Mouse (Mus musculus) thymus, adult 2 months (tissue): ENCODE measurements at regions not wholly inside any gene's neighbourhood (a gene's known extent, or its start where the extent isn't known, plus 50 kb on each side); places are given as distances from the start of the nearest gene placed in this dataset.

ENCODE experiments used
- DNase-seq: peaks from one replicate; pipeline ENCODE4 v3.0.0; 2021
- H3K27ac ChIP-seq: fragments of 200-500 bp; 2 replicates; pipeline ENCODE4 v1.5.1; 2012; ENCODE audit warnings: low read length, control low read depth; ENCODE audit not compliant: control insufficient read depth, insufficient read depth
- H3K27me3 ChIP-seq: fragments of 200-500 bp; 2 replicates; pipeline ENCODE4 v1.6.1; 2012; ENCODE audit warnings: mild to moderate bottlenecking, low read length, moderate library complexity, mixed read lengths; ENCODE audit not compliant: control insufficient read depth, insufficient read depth
- H3K36me3 ChIP-seq: fragments of 200-500 bp; 2 replicates; pipeline ENCODE4 v1.6.1; 2012; ENCODE audit warnings: mild to moderate bottlenecking, low read length, moderate library complexity; ENCODE audit not compliant: control insufficient read depth, insufficient read depth
- H3K4me1 ChIP-seq: fragments of 200-500 bp; replicated peaks from 2 replicates; pipeline ENCODE4 v1.6.1; 2012; ENCODE audit warnings: low read length; ENCODE audit not compliant: control insufficient read depth, insufficient read depth
- H3K4me3 ChIP-seq: fragments of 200-500 bp; 2 replicates; pipeline ENCODE4 v1.5.1; 2012; ENCODE audit warnings: mild to moderate bottlenecking, low read length, control low read depth, moderate library complexity; ENCODE audit not compliant: control insufficient read depth, insufficient read depth
- CTCF ChIP-seq: fragments of 200-500 bp; IDR thresholded peaks from 2 replicates; pipeline ENCODE4 v1.5.1; 2012; ENCODE audit warnings: mild to moderate bottlenecking, control low read depth, low read length, moderate library complexity, borderline replicate concordance; ENCODE audit not compliant: control insufficient read depth, poor library complexity, insufficient read depth; ENCODE audit errors: extremely low read depth
- POLR2A ChIP-seq: fragments of 200-500 bp; IDR thresholded peaks from 2 replicates; pipeline ENCODE4 v1.6.1; 2012; ENCODE audit warnings: mild to moderate bottlenecking, low read length, control low read depth, moderate library complexity; ENCODE audit not compliant: control insufficient read depth, poor library complexity, insufficient read depth; ENCODE audit errors: extremely low read depth
- WGBS: fragments of 180-500 bp; shearing (Covaris S2); methylation state at CpG from one replicate; pipeline ENCODE4 v1.1.7; 2018; 5-methylcytosine and 5-hydroxymethylcytosine counted together

DNA sequence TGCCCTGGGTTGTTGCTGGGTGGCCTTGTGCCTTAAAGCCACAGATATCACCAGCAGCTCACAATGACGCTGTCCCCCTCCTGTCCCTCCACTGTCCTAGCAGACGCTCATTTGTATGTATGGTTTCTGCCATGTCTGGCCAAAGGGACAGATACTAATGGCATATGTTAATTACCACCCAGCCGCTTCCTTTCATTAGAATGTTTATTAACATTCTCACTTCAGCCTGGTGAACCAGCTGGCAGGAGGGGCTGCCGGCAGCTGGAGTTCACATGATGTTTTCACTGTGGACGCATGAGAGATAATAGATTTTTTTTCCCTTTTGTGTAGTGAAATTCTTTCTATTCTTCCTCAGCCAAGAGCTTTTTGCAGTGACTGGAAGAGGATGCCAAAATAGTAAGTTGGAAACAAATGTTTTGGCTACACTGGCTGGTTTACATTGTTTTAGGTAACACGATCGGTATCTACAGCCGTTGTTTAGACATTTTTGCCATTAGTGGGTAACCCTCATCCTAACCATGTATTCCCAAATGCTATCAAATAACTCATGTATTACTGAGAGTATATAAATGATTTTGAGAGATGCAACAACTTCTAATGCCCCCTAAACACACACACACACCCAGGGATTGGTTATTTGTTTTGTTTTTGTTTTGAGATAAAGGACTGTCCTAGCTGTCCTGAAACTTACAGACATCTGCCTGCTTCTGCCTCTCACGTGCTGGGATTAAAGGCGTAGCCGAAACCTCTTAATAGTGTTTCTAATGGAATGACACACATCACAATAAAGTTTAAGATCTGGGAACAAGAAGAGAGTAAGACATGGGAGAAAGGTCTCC is 83.0 kb upstream of the Tsc22d1 start:
- Histone ChIP-seq H3K27me3 (no peaks in the 10 kb centered on the region), H3K27ac (no peak overlapping the region), H3K4me3 (no peak overlapping the region), H3K4me1 (no peaks in the 10 kb centered on the region), H3K36me3 (no peaks in the 10 kb centered on the region)
- no peak for TF ChIP-seq CTCF
- TF ChIP-seq POLR2A, result no peak
- DNase-seq, result no peak
- 95% methylated on average over 11 of the region's 11 CpGs for WGBS

DNA sequence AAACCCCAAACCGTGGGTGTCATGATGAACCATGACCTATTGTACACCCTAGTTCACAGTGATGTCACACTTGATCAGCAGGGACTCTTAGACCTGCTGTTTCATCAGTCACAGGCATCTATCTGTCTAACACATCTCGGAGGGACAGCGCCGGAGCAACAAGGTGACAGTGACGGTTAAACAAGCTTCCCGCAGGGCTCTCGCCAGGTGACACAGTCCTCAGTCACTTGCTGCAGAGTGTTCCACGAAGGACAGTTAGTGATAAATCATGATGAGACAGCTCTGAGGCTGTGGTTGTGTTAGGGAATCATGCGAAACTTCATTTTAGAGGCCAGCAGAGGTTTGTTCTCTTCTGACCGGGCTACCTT is 82.4 kb upstream of the Tsc22d1 start:
- Histone ChIP-seq H3K4me3 (no peak overlapping the region), H3K4me1 (no peaks in the 10 kb centered on the region), H3K27me3 (no peaks in the 10 kb centered on the region), H3K36me3 (no peaks in the 10 kb centered on the region), H3K27ac (no peak overlapping the region)
- DNase-seq, result no peak
- WGBS, result 73% methylated on average over 10 of the region's 10 CpGs
- TF ChIP-seq POLR2A (no peak), CTCF (no peak)

DNA sequence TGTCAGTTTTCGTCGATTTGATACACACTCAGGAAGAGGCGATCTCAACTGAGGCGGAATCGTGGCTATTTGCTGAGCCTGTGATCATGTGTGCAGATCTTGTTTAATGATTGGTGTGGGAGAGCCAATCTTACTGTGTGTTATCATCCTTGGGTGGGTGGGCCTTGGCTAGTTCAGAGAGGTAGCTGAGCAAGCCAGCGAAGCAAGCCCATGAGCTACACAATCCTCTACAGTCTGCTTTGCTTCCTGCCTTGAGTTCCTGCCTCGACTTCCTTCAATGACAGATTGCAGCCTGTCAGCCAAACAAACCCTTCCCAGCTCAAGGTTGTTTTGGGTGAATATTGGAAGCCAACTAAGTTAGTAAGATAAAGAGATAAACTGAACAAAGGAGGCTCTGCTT is 74.0 kb upstream of the Tsc22d1 start:
- H3K4me1 ChIP-seq, result no peaks in the 10 kb centered on the region
- TF ChIP-seq CTCF (no peak), POLR2A (no peak)
- H3K27me3 ChIP-seq, result no peaks in the 10 kb centered on the region
- H3K36me3 ChIP-seq, result no peaks in the 10 kb centered on the region
- H3K4me3 ChIP-seq, result no peak overlapping the region
- DNase-seq, result no peak
- 89% methylated on average over 7 of the region's 7 CpGs for WGBS
- H3K27ac ChIP-seq, result no peak overlapping the region

- Histone ChIP-seq H3K27ac (no peak overlapping the region), H3K36me3 (no peaks in the 10 kb centered on the region), H3K4me3 (no peak overlapping the region), H3K27me3 (no peaks in the 10 kb centered on the region), H3K4me1 (no peaks in the 10 kb centered on the region)
- no peak for DNase-seq
- no peak for TF ChIP-seq POLR2A
- no peak for TF ChIP-seq CTCF
- 84% methylated on average over 10 of the region's 10 CpGs for WGBS
Measured at GRCm38 (mm10) chr14:76341226-76341625, 73.5 kb upstream of the Tsc22d1 start.

- no peak overlapping the region for H3K4me3 ChIP-seq
- H3K27me3 ChIP-seq, result no peaks in the 10 kb centered on the region
- TF ChIP-seq CTCF (no peak), POLR2A (no peak)
- H3K27ac ChIP-seq, result no peak overlapping the region
- no peaks in the 10 kb centered on the region; the same call in 1 of the 2 replicates for H3K4me1 ChIP-seq
- DNase-seq, result peak; percentile 7
- no peaks in the 10 kb centered on the region for H3K36me3 ChIP-seq
- 33% methylated on average over 9 of the region's 9 CpGs for WGBS
Measured at GRCm38 (mm10) chr14:76351856-76352255, 62.9 kb upstream of the Tsc22d1 start.

DNA sequence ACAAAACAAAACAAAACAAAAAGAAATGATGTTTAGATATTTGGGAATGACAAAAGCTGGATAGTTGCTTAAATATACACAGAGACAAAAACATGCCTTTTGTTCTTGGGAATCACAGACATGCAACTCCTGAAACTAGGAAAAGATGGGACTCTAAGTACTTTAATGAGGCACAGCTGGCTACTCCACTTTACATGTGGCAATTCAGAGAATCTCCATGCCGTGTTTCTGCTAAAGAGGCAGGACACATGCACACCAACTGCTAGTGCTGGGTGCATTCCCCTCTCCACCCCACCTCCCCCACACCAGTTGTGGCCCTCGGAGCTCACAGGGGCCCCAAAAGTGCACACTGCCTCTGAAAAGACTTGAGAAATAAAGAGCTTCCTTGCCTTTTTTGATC is 58.6 kb upstream of the Tsc22d1 start:
- Histone ChIP-seq H3K4me1 (no peaks in the 10 kb centered on the region; the same call in 1 of the 2 replicates), H3K36me3 (no peaks in the 10 kb centered on the region), H3K4me3 (no peak overlapping the region), H3K27ac (no peak overlapping the region), H3K27me3 (no peaks in the 10 kb centered on the region)
- 55% methylated on average over 2 of the region's 2 CpGs for WGBS
- TF ChIP-seq POLR2A (no peak), CTCF (no peak)
- no peak for DNase-seq
